Mouse (Mus musculus): Measurements from ENCODE around the gene A730061H03Rik.

Gene A730061H03Rik

DNA sequence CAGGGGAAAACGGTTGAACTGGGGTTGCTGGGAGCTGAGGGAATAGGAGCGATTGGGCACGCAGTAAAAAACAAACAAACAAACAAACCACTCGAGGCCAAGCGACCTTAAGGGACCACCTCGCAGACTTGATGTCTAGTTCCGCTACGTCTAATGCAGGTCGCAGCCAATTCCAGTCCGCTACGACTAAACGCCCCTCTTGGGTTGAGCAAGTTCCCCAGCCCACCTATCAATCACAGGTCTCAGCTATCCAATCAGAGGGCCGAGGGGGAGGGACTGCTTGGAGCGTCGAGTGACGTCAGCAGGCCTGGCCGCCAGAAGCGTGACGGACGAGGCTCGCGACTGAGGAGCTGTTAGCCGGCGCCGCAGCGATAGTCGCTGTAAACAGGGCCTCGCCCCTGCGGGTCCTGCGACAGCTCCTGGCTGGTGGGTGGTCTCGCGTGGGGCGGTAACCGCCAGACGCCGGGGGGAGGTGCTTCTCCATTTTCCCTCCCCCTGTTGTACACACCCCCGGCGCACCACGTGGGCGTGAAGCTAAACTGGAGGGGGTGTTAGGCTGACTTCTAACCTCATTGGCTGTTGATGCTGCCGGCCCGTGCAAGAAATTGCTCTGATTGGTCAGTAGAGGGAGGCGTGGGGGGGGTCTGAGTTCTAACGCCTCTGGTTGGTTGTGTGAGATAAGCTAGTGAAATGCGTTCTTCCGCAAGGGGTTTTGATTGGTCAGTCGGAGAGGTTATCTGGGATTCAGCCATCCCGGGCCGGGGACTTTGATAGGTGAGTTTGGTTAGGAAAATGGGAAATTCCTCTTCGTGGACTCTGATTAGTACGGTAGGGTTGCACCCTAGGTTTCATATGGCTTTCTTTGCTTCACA lies at the start of gene A730061H03Rik:
A730061H03Rik (minus strand) TSS at position 205 of the 872 bp plus-strand sequence.
- peak; percentile 98 for DNase-seq

- DNase-seq = no peak
Observed at GRCm38 (mm10) chr14:55608339-55608738, 48.1 kb upstream of the A730061H03Rik start.

DNA sequence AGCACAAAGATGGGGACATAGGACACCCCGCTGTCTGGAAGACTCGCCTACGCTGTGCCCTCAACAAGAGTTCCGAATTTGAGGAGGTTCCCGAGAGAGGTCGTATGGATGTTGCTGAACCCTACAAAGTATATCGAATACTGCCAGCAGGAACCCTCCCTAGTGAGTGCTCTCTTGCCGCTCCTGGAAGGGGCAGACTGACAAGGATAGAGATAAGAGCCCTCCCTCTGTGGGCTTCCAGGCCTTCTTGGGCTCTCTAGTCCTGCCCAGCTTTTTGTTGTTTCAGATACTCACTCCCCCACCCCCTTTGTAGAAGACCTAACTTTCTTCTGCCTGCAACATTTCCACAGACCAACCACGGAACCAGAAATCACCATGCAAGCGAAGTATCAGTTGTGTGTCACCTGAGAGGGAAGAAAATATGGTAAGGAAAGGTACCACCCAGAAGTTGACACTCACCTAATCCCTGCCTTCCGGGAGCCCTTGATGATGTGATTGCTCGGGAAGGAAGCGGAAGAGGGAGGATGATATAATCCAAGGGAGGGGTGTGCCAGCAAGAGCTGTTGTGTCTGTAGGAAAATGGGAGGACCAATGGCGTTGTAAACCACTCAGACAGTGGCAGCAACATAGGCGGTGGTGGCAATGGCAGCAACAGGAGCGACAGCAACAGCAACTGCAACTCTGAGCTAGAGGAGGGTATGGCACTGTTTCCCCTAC lies 45.7 kb upstream of the A730061H03Rik start:
- DNase-seq = no peak

DNA sequence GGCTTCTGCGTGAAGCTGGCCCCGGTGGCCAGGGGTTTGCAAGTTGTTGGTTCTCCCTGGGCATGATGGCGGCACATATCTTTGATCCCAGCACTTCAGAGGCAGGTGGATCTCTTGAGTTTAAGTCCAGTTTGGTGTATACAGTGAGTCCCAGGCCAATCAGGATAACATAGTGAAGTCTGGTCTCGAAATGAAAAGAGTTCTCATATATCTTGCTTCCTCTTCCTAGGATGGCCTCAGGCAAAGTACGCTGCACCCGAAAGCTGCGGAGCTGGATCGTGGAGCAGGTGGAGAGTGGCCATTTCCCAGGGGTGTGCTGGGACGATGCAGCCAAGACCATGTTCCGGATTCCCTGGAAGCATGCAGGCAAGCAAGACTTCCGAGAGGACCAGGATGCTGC lies 44.6 kb upstream of the A730061H03Rik start:
- no peak for DNase-seq

GRCm38 (mm10) chr14:55603633-55604576 lies 43.7 kb upstream of the A730061H03Rik start:
- peak; percentile 84 to 87 for DNase-seq

DNA sequence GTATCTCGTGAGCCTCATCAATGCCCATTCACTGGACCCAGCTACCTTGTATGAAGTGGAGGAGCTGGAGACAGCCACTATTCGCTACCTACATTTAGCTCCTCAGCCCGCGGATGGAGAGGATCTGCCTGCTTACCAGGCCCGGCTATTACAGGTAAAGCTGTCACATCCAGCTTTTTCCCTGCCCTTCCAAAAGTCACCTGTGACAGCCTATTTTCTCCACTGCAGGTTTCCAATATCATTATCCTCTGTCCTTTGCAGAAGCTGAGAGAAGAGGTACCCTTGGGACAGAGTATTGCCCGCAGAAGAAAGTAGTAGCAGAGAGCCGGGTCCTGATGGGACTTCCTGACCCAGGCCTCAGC lies 43.0 kb upstream of the A730061H03Rik start, which contains the start of gene Irf9:
Irf9 (plus strand) TSS at position 301 of the 362 bp plus-strand sequence.
- no peak for DNase-seq

DNA sequence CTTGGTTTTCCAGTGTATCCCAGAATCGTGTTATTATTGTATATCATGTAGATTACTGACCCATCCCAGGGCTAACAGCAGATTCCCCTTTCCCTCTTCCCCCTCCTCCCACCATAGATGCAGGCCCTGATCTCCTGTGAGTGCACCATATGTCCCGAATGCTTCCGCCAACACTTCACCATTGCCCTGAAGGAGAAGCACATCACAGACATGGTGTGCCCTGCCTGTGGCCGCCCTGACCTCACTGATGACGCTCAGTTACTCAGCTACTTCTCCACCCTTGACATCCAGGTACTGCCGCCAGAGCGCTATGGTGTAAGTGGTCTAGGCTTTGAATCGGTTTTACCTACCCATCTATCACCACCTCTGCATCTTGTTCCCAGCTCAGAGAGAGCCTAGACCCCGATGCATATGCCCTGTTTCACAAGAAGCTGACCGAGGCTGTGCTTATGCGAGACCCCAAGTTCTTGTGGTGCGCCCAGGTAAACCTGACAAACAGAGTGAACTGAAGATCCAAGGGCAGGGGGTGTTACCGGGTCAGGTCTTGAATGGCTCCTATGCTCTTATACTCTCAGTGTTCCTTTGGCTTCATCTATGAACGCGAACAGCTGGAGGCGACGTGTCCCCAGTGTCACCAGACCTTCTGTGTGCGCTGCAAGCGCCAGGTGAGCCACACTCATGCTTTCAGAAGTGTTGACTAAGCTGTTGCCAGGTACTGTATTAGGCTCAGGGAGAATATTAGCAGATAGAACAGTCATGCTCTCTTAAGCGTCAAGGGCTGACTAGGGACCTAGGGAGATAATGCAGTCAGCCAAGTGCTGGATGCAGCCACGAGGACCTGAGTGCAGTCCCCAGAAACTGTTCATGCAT lies 38.5 kb upstream of the A730061H03Rik start:
- no peak for DNase-seq

- no peak for DNase-seq
Observed at GRCm38 (mm10) chr14:55596036-55596690, 36.0 kb upstream of the A730061H03Rik start.

- DNase-seq = peak in 1 of 2 experiments; percentile 39
Observed at GRCm38 (mm10) chr14:55592226-55592625, 32.0 kb upstream of the A730061H03Rik start.

GRCm38 (mm10) chr14:55591331-55591891 lies 31.2 kb upstream of the A730061H03Rik start, which contains the start of gene Rnf31:
Gene Rnf31 (plus strand): TSS chr14:55591708.
- peak; percentile 90 to 92 for DNase-seq

GRCm38 (mm10) chr14:55590748-55591330 lies 30.6 kb upstream of the A730061H03Rik start, which contains the start of gene Psme2:
Gene Psme2 (minus strand): TSS chr14:55591113.
- DNase-seq = peak; percentile 71 to 74

DNA sequence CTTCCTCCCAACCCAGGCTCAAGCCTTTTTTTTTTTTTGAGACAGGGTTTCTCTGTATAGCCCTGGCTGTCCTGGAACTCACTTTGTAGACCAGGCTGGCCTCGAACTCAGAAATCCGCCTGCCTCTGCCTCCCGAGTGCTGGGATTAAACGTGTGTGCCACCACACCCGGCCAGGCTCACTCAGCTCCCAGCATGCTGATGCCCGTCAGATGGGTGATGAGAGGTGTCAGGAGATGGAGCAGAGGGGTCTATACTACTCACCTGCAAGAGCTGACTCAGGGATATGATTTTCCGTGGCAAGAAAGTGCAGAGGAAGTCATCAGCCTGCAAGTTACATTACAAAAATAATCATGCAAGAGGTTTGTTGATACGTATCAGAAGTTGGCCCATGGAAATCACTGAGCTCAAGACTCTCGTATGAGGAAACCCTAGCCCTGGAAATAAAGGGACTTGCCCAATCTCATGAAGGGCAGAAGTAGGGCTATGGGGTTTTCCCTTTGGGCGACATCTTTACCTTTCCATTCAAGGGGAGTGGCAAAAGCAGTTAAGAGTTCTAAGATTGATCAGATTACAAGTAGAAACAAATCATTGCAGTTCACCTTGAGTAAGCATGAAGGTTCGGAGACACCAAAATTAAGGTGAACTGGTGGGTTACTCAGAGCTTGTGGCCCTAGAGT lies 29.7 kb upstream of the A730061H03Rik start:
- no peak for DNase-seq

DNA sequence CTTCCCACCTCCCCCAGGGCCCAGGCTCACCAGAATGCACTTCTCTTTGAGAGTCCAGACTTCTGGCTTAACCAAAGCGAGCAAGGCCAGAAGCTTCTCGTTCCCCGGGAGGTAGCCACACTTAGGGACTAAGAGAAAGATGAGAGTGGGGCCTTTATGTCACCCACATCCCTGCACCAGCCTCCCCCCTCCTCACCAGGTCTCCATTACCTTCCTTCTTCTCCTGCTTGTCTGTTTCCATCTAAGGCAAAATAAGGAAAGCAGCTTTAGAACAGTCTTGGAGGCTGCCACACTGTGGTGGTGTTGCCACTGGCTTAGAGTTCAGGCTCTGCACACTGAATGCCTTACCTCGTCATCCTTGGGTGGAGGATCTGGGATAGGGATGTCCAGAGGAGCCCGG lies 29.1 kb upstream of the A730061H03Rik start:
- DNase-seq = no peak

DNA sequence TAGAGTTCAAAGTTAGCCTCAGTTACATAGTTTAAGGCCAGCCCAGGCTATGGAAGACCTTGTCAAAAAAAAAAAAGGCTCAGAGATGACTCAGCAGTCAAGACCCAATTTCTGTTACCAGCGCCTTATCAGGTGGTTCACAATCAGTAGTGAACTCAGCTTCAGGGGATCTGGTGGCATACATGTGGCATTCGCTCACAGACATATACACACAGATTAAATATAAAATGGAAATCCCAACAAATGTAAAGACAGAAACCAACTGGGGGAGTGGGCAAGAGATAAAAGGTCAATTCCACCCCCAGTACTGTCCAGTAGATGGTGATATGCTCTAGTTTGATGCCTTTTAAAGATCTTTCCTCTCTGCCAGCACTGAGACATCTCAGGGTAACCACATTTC lies 25.9 kb upstream of the A730061H03Rik start:
- no peak for DNase-seq

GRCm38 (mm10) chr14:55585566-55585960 lies 25.4 kb upstream of the A730061H03Rik start:
- no peak for DNase-seq

DNA sequence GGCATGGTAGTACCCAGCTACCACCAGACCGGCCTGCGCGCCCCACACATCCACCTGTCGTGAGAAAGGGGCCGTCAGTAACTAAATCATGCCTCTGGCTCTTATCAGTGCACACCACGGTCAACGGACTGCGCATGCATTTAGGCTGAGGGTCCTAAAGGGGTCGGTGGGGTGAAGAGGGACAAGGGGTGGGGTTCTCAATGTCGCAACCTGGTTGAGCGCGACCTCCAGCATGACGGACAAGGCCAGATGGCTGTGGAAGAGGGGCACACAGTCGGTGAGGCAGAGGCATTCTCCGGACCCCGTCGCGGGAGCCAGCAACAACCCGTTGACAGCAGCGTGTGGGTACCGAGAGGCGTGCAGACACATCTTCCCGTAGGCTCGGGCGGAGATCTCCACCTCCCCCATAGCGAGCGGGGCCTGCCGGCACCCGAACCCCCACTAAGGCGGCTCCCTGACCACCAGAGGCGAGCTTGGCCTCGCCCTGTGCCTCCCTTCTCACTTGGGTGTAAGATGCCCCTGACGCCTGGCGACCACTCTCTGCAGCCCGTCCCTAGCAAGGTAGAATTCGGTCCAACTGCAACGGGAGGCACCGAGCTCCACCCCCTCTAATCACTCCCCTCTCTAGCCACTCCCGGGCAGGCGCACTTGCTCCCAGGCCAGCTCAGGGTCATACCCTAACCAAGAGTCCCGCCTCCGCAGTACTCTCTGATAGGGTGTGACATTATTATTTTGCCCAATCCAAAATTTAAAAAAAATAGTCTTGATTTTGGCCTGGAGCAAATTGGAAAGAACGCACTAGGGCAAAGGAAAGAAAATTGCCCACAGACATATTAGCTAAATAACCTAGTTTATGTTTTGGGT lies 24.7 kb upstream of the A730061H03Rik start, which contains the start of gene Emc9:
Emc9 (minus strand) TSS at position 601 of the 864 bp plus-strand sequence.
- DNase-seq = peak; percentile 76 to 78

DNA sequence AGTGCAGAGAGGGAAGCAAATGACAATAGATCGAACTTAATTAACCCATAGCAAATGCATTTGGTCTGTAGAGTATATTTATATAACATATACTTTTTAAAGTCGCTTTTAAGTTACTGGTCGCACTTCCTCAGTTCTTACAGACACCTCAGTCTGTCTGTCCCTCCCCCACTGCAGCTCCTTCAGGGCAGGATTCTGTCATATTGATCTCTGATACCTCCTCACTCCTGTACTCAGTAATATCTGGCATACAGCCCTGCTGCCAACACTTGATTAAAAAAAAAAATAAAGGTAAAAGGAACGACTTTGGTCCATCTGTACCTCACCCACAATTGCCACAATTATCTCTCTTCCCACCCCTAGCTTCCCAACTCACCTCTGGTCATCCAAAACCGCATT lies 24.1 kb upstream of the A730061H03Rik start:
- DNase-seq = no peak

- DNase-seq = no peak
Observed at GRCm38 (mm10) chr14:55581981-55582681, 21.9 kb upstream of the A730061H03Rik start.
